In the genomic region with DNA sequence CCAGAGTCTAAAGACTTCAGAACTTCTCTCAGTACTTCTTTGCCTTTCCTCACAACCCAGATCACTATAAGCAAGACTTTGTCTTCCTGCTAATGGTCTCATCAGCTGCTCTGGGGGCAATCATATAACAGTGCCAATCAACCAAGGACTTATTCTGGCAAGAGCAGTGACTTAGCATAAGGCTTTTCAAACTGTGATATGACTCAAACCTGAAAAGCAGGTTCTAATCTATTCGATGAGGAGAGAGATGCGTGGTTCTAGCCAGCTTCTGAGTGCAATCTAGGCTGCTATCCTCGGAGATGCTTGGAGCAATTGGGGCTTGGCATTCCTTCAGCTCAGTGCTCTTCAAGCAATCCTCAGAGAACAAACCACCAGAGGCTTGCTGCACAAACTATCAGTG, we compare ENCODE assay signal across 26 mouse cellular contexts. TPM values are rescaled to one million over a fixed set of nuclear protein-coding genes. Genes with fewer than 3 reads are reported as not detected.
A peak's percentile ranks its signal among the peaks of the same experiment; 100 is the strongest.
DNase-seq lines count a peak whose midpoint lies in the region; ATAC-seq and TF ChIP-seq lines count a peak whose summit lies in the region.
"Had no signal": no experiment of that assay in that cellular context is flagged by ENCODE, and none has a peak within 500 bp of the region (broad histone marks: within the 10 kb centered on the region; RNA-seq: fewer than 3 reads in every experiment).

No protein-coding gene starts in this region.

- no peaks in the 10 kb centered on the region for H3K27me3 ChIP-seq in embryonic facial prominence, embryonic 14.5 days (replicated peaks; ENCODE audit: control insufficient read depth, insufficient read depth, low read length)
- H3K27me3 ChIP-seq in embryonic facial prominence, embryonic 10.5 days (replicated peaks; ENCODE audit: low read depth, poor library complexity, severe bottlenecking), result no peaks in the 10 kb centered on the region
- H3K27me3 ChIP-seq in lung, embryonic 14.5 days (ENCODE audit: insufficient read depth, low read length), result no peaks in the 10 kb centered on the region
- H3K27me3 ChIP-seq in midbrain, embryonic 15.5 days (replicated peaks), result no peaks in the 10 kb centered on the region
- H3K27me3 ChIP-seq: embryonic facial prominence, embryonic 12.5 days; forebrain, embryonic 12.5 days; heart, embryonic 13.5 days; hindbrain, embryonic 15.5 days had no signal

- no peak overlapping the region for H3K27ac ChIP-seq in embryonic facial prominence, embryonic 14.5 days (replicated peaks; ENCODE audit: low read depth, low read length)
- no peak overlapping the region for H3K27ac ChIP-seq in embryonic facial prominence, embryonic 10.5 days (replicated peaks)
- H3K27ac ChIP-seq in lung, embryonic 14.5 days (ENCODE audit: low read depth), result peak overlapping the region; percentile 70; the same call in 1 of the 2 replicates
- no peak overlapping the region for H3K27ac ChIP-seq in midbrain, embryonic 15.5 days
- H3K27ac ChIP-seq: embryonic facial prominence, embryonic 12.5 days; forebrain, embryonic 12.5 days; heart, embryonic 13.5 days; hindbrain, embryonic 15.5 days had no signal

- H3K9me3 ChIP-seq in embryonic facial prominence, embryonic 14.5 days (ENCODE audit: control insufficient read depth, low read length), result no peaks in the 10 kb centered on the region
- no peaks in the 10 kb centered on the region for H3K9me3 ChIP-seq in embryonic facial prominence, embryonic 10.5 days
- no peaks in the 10 kb centered on the region for H3K9me3 ChIP-seq in lung, embryonic 14.5 days (ENCODE audit: low read depth, low read length)
- H3K9me3 ChIP-seq in midbrain, embryonic 15.5 days, result no peaks in the 10 kb centered on the region
- H3K9me3 ChIP-seq: embryonic facial prominence, embryonic 12.5 days; forebrain, embryonic 12.5 days; G1E; heart, embryonic 13.5 days; hindbrain, embryonic 15.5 days had no signal

- no peak for TF ChIP-seq POLR2A in lung, adult 2 months (IDR thresholded peaks at IDR 0.05; ENCODE audit: borderline replicate concordance, extremely low read depth, low read depth, low read length)

- H3K9ac ChIP-seq in embryonic facial prominence, embryonic 14.5 days (ENCODE audit: low read depth, low read length), result no peak overlapping the region
- no peak overlapping the region for H3K9ac ChIP-seq in lung, embryonic 14.5 days
- H3K9ac ChIP-seq in midbrain, embryonic 15.5 days, result no peak overlapping the region
- H3K9ac ChIP-seq: embryonic facial prominence, embryonic 12.5 days; forebrain, embryonic 12.5 days; heart, embryonic 13.5 days; hindbrain, embryonic 15.5 days had no signal

- H3K36me3 ChIP-seq in embryonic facial prominence, embryonic 14.5 days (ENCODE audit: control insufficient read depth, insufficient read depth, low read length), result no peaks in the 10 kb centered on the region
- no peaks in the 10 kb centered on the region for H3K36me3 ChIP-seq in embryonic facial prominence, embryonic 10.5 days (replicated peaks)
- H3K36me3 ChIP-seq in lung, embryonic 14.5 days (ENCODE audit: insufficient read depth), result no peaks in the 10 kb centered on the region
- H3K36me3 ChIP-seq in midbrain, embryonic 15.5 days (replicated peaks), result no peaks in the 10 kb centered on the region
- H3K36me3 ChIP-seq: embryonic facial prominence, embryonic 12.5 days; forebrain, embryonic 12.5 days; G1E; heart, embryonic 13.5 days; hindbrain, embryonic 15.5 days had no signal

- 78% methylated on average over 3 of the region's 3 CpGs for WGBS in embryonic facial prominence, embryonic 14.5 days
- WGBS in embryonic facial prominence, embryonic 10.5 days, result 85% methylated on average over 3 of the region's 3 CpGs
- 55% methylated on average over 3 of the region's 3 CpGs for WGBS in lung, embryonic 14.5 days
- 57% methylated on average over 3 of the region's 3 CpGs for WGBS in lung, adult 2 months
- 89% methylated on average over 3 of the region's 3 CpGs for WGBS in midbrain, embryonic 15.5 days

- H3K4me2 ChIP-seq in embryonic facial prominence, embryonic 14.5 days (ENCODE audit: low read depth, low read length), result no peak overlapping the region
- H3K4me2 ChIP-seq in lung, embryonic 14.5 days, result no peak overlapping the region
- H3K4me2 ChIP-seq in midbrain, embryonic 15.5 days, result no peak overlapping the region
- H3K4me2 ChIP-seq: embryonic facial prominence, embryonic 12.5 days; forebrain, embryonic 12.5 days; heart, embryonic 13.5 days; hindbrain, embryonic 15.5 days had no signal

- no peak for ATAC-seq in embryonic facial prominence, embryonic 14.5 days (ENCODE audit: low read depth)
- peak; percentile 53 for ATAC-seq in lung, embryonic 14.5 days (ENCODE audit: insufficient read depth)
- no peak for ATAC-seq in midbrain, embryonic 15.5 days (replicated peaks)
- ATAC-seq: CD4-positive, CD25-positive, alpha-beta regulatory T cell, adult 4 months; forebrain, embryonic 16.5 days had no signal

- no peaks in the 10 kb centered on the region for H3K4me1 ChIP-seq in embryonic facial prominence, embryonic 14.5 days (ENCODE audit: control insufficient read depth, insufficient read depth, low read length)
- H3K4me1 ChIP-seq in embryonic facial prominence, embryonic 10.5 days, result no peaks in the 10 kb centered on the region
- no peaks in the 10 kb centered on the region for H3K4me1 ChIP-seq in lung, embryonic 14.5 days (ENCODE audit: insufficient read depth)
- peaks cover 3% of the 10 kb centered on the region; the same call in 1 of the 2 replicates for H3K4me1 ChIP-seq in lung, adult 2 months (ENCODE audit: control insufficient read depth, insufficient read depth, low read length)
- no peaks in the 10 kb centered on the region for H3K4me1 ChIP-seq in midbrain, embryonic 15.5 days
- H3K4me1 ChIP-seq: forebrain, embryonic 12.5 days; heart, embryonic 13.5 days; hindbrain, embryonic 15.5 days had no signal

- no peak for TF ChIP-seq CTCF in lung, embryonic 14.5 days (IDR thresholded peaks at IDR 0.05; ENCODE audit: low read depth)
- no peak for TF ChIP-seq CTCF in lung, adult 2 months (IDR thresholded peaks at IDR 0.05; ENCODE audit: insufficient read depth, low read length)

- DNase-seq in embryonic facial prominence, embryonic 14.5 days (ENCODE audit: low spot score), result peak; percentile 5
- DNase-seq in embryonic facial prominence, embryonic 10.5 days (ENCODE audit: low spot score), result no peak
- peak; percentile 30 for DNase-seq in lung, embryonic 14.5 days
- no peak for DNase-seq in lung, adult 2 months
- DNase-seq in lung, postnatal 10 days, result peak; percentile 8
- DNase-seq in left cerebral cortex, postnatal 36 days (ENCODE audit: low spot score in 2 of 2), result no peak
- DNase-seq: adrenal gland, adult 8-10 months; adrenal gland, postnatal 36 days; B cell, adult 2 months; cerebellum, adult 11 months; cerebellum, adult 8-10 months; cerebellum, postnatal 14 days; embryo, embryonic 11 days; gastrocnemius, postnatal 10 days; heart, postnatal 36 days had no signal

- intact Hi-C loops in left cerebral cortex, postnatal 36 days (cut with DNase I), result no loop called here

- no peak overlapping the region for H3K4me3 ChIP-seq in embryonic facial prominence, embryonic 14.5 days (ENCODE audit: low read depth, low read length)
- H3K4me3 ChIP-seq in embryonic facial prominence, embryonic 10.5 days, result no peak overlapping the region
- H3K4me3 ChIP-seq in lung, embryonic 14.5 days (ENCODE audit: low read depth, low read length), result no peak overlapping the region
- H3K4me3 ChIP-seq in lung, adult 2 months (replicated peaks; ENCODE audit: extremely low read depth, low read depth, low read length), result no peak overlapping the region
- no peak overlapping the region for H3K4me3 ChIP-seq in midbrain, embryonic 15.5 days
- H3K4me3 ChIP-seq: embryonic facial prominence, embryonic 12.5 days; forebrain, embryonic 12.5 days; heart, embryonic 13.5 days; hindbrain, embryonic 15.5 days had no signal

RNA-seq across cellular contexts. Expression of gene Scnn1g, which starts 44.7 kb away (rescaled TPM):
- 0.40 and 0.46 TPM in 2 replicates for polyA plus RNA-seq in embryonic facial prominence, embryonic 14.5 days (2014; fragmentation: Nextera tagmentation; extraction: Ambion mirVana)
- 0.27 and 0.97 TPM in 2 replicates for polyA plus RNA-seq in embryonic facial prominence, embryonic 10.5 days (2016; fragmentation: Nextera tagmentation; extraction: Ambion mirVana)
- 6.4 and 9.9 TPM in 2 replicates for polyA plus RNA-seq in lung, embryonic 14.5 days (2014; fragmentation: Nextera tagmentation; extraction: Ambion mirVana)
- 83.2 and 89.5 TPM in 2 replicates for polyA plus RNA-seq in lung, adult 2 months (2012; rRNA removed)
- not detected in 2 replicates for polyA plus RNA-seq in midbrain, embryonic 15.5 days (2015; fragmentation: Nextera tagmentation; extraction: Ambion mirVana)
- under 1 TPM in 1 of 2 experiments, not detected in 1; 0.20 TPM for total RNA-seq in left cerebral cortex, postnatal 36 days (2021)
- total RNA-seq: common myeloid progenitor, adult 5-6 weeks; gastrocnemius, postnatal 10 days; gastrocnemius, postnatal 4 days; heart, adult 8-10 months; heart, postnatal 36 days had no signal
- polyA plus RNA-seq: CD4-positive, CD25-positive, alpha-beta regulatory T cell, adult 4 months; forebrain, embryonic 12.5 days; forebrain, embryonic 16.5 days; G1E had no signal

Comparison
In these comparisons a context has a peak if more than half of its experiments do, and no peak if none do; other contexts are left out.
1. DNase-seq: peak in embryonic facial prominence, embryonic 14.5 days (single experiment), lung, embryonic 14.5 days (single experiment) and lung, postnatal 10 days (single experiment); none in embryonic facial prominence, embryonic 10.5 days (single experiment), lung, adult 2 months (single experiment) and left cerebral cortex, postnatal 36 days (0 of 2).